Mouse (Mus musculus) erythroblast, embryonic 14.5 days (primary cell): Measurements from ENCODE around the gene Rev3l.

Source experiments
- GATA1 ChIP-seq: IDR thresholded peaks from 2 replicates; pipeline ENCODE4 v1.6.1; 2012; ENCODE audit warnings: low read length, inconsistent platforms, mixed read lengths
- TAL1 ChIP-seq: IDR thresholded peaks from 3 replicates; pipeline ENCODE4 v1.6.1; 2012; ENCODE audit warnings: low read length, inconsistent platforms, mixed read lengths

DNA sequence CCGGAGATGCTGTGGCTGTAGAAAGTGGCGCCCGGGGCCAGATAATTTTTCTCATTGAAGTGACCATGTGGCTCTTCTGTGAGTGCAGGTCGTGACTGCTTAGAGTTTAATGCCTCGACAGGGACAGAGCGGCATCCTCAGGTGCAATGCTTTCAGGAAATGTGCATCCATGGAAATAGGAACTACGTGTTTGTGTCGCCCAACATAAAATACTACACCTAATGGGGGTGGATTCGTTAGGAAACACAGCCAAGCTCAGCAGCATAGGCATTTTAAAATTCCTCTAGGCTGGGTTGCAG lies 1.1 kb downstream of the Rev3l start:
- TF ChIP-seq GATA1 = no peak
- TF ChIP-seq TAL1 = no peak
